Mouse (Mus musculus) erythroblast, embryonic 14.5 days (primary cell): ENCODE results near the gene Mybpc1. TPM values are rescaled to one million over a fixed set of nuclear protein-coding genes. Genes with fewer than 3 reads are reported as not detected.

Experiments
- H3K27me3 ChIP-seq: 2 replicates; pipeline ENCODE4 v1.6.1; 2012; ENCODE audit warnings: inconsistent platforms; ENCODE audit not compliant: control insufficient read depth
- H3K36me3 ChIP-seq: 2 replicates; pipeline ENCODE4 v1.6.1; 2012; ENCODE audit warnings: mild to moderate bottlenecking, inconsistent platforms; ENCODE audit not compliant: control insufficient read depth
- H3K4me1 ChIP-seq: 2 replicates; pipeline ENCODE4 v1.6.1; 2012; ENCODE audit warnings: inconsistent platforms; ENCODE audit not compliant: control insufficient read depth
- H3K4me3 ChIP-seq: replicated peaks from 2 replicates; pipeline ENCODE3; 2012; ENCODE audit warnings: moderate library complexity, mild to moderate bottlenecking, inconsistent platforms
- H3K9me3 ChIP-seq: 2 replicates; pipeline ENCODE4 v1.6.1; 2012; ENCODE audit warnings: low read length, inconsistent platforms, mixed read lengths; ENCODE audit not compliant: control insufficient read depth
- GATA1 ChIP-seq: IDR thresholded peaks from 2 replicates; pipeline ENCODE4 v1.6.1; 2012; ENCODE audit warnings: low read length, inconsistent platforms, mixed read lengths
- TAL1 ChIP-seq: IDR thresholded peaks from 3 replicates; pipeline ENCODE4 v1.6.1; 2012; ENCODE audit warnings: low read length, inconsistent platforms, mixed read lengths
- polyA plus RNA-seq: library from polyadenylated mRNA; stranded (reverse); fragments of >175 nt; gene quantifications from 2 replicates; pipeline ENCODE4 v1.2.3, GENCODE M21; 2012

Mybpc1 gene
- polyA plus RNA-seq, 1 experiment = not detected

DNA sequence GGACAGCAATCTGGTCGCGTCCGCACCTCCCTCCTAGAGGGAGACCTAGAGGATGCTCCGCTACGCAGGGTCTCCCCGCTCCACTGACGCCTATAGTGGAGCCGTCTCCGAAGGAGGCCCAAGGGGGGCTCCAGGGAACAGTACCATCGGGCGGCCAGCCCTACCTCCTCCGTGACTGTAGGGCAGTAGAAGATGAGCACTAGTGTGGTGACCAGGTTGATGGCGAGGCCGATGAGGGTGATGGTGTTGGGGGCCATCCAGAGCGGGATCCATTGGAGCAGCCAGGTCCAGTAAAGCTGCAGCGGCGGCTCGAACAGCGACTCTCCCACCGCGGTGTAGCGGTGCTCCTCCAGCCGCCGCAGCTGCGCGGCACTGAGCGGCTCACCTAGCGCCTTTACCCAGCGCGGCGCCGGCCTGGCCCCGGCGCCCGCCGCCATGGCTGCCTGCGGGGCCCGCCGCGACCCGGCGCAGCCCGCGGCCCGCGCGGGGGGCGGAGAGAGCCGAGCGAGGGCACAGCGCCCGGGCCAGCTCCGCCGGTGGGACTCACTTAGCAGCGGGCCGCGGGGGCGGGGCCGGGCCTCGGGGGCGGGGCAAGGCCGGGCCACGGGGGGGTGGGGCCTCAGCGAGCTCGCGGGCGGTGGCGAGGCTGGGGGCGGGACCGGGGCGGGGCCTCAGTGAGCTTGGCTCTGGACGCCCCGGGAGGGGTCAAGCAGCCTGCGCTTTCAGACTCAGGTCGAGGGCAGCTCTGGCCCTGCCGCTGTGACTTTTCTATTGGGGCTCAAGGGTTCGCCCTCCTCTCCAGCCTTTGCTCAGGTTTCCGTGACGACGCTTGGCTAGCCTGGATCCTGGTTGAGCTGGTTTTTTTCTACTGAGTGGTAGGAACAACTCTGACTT is 101.3 kb downstream of the Mybpc1 start, which contains the start of gene Chpt1:
Gene Chpt1, minus strand, starts transcription at position 653 of the 894 bp plus-strand sequence.
- Histone ChIP-seq H3K27me3 (peaks cover 6% of the 10 kb centered on the region), H3K36me3 (no peaks in the 10 kb centered on the region), H3K4me1 (peaks cover 12% of the 10 kb centered on the region), H3K4me3 (peak within 1 kb of the TSS; percentile 67), H3K9me3 (no peaks in the 10 kb centered on the region)
- TF ChIP-seq TAL1 (no peak), GATA1 (no peak)

DNA sequence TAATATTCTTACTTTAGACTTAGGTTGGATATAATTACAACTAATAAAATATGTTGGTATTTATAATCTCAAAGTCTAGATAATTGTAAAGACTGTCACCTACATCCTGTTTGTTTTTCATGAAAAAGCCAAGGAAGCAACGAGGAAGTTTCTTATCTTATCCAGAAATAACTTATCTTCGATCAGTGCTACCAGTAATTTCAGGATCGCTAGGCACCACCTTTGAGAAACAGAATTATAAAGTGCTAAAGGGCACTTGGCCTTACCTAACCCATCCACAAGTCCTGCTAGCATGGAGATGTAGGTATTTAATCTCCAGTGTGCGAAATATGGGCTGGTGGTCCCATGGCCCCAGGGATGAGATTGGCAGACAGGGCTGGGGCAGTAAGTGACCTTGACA is 102.0 kb downstream of the Mybpc1 start:
- peaks cover 6% of the 10 kb centered on the region for H3K27me3 ChIP-seq
- peak overlapping the region; percentile 67 for H3K4me3 ChIP-seq
- peaks cover 12% of the 10 kb centered on the region for H3K4me1 ChIP-seq
- no peaks in the 10 kb centered on the region for H3K36me3 ChIP-seq
- no peaks in the 10 kb centered on the region for H3K9me3 ChIP-seq
- TF ChIP-seq TAL1 (no peak), GATA1 (no peak)

DNA sequence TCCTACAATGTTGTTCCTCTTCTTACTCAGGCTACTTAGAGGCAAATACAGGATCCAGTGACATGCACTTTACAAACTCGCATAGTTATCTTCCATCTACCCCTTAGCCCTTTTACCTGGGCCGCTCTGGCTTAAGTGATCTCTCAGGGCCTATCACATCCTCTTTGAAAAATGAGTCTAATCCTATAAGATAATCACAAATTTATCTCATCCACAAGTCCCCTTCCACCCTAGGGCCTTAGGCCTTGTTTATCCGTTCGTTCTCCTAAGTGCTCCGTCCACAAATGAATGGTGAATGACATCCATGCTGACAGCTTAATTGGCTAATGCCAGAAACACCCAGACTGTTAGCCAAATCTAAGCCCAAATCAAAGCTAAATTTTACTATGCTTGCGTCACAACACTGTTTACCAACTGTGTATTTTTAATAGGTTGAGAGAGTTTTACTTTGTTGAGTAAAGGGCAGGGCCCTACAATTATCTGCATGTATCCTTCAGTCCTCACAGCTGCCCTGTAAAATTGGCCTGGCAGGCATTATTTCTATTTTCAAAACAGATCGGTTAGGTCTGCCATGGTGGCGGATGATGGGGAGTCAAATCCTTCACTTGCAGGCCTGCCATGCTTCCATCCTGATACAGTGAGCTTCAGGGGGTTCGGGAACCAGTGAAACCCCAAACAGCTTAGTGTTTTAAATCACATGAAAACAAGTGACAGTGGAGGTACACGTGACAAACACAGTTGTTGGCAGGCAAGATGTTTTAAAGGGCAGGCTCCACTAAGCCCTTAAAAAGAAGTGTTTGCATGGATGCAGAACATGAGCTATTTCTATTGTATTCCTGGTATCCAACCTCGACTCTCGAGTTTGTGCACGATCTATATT is 102.8 kb downstream of the Mybpc1 start:
- Histone ChIP-seq H3K36me3 (no peaks in the 10 kb centered on the region), H3K4me3 (no peak overlapping the region), H3K27me3 (peaks cover 6% of the 10 kb centered on the region), H3K9me3 (no peaks in the 10 kb centered on the region), H3K4me1 (peaks cover 12% of the 10 kb centered on the region)
- no peak for TF ChIP-seq TAL1
- no peak for TF ChIP-seq GATA1

DNA sequence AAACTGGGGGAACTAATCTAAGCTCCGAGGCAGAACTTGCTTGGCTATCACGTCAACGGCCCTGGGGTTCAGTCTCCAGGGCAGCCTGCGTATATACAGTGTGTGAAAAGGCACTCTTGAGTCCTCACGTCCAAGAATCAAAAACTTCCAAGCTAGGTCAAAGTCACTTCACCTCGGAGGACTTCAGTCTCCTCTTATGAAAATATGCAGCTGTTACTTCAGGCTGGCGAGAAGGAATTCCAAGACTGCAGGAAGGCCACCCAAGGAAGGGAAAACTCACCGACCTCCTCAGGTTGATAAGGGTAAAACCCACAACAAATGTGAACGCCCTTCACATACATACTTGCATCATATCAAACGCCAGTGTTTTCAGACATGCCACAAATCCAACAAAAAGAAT is 103.6 kb downstream of the Mybpc1 start:
- H3K9me3 ChIP-seq = no peaks in the 10 kb centered on the region
- peaks cover 6% of the 10 kb centered on the region for H3K27me3 ChIP-seq
- H3K36me3 ChIP-seq = no peaks in the 10 kb centered on the region
- no peak for TF ChIP-seq TAL1
- TF ChIP-seq GATA1 = no peak
- H3K4me3 ChIP-seq = no peak overlapping the region
- peaks cover 12% of the 10 kb centered on the region for H3K4me1 ChIP-seq

DNA sequence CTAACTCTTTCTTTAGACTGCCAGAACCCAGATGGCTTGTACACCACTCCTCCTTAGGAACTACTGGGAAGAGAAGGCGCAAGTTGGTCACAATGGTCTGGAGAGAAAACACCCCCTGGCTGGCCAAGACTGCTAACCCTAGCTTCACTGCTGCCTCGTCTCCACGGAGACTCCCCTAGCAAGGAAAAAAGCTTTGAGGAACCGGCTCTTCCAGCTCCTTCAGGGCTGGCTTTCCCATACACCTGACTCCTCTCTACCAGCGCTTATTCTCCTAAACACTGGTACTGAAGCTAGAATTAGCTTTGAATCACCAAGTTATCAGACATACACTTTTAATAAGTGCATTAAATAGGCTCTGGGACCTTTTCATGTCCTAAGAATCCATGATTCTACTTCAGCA is 105.0 kb downstream of the Mybpc1 start:
- Histone ChIP-seq H3K4me1 (peaks cover 12% of the 10 kb centered on the region), H3K9me3 (no peaks in the 10 kb centered on the region), H3K36me3 (no peaks in the 10 kb centered on the region), H3K27me3 (peaks cover 6% of the 10 kb centered on the region), H3K4me3 (no peak overlapping the region)
- TF ChIP-seq GATA1 (no peak), TAL1 (no peak)

DNA sequence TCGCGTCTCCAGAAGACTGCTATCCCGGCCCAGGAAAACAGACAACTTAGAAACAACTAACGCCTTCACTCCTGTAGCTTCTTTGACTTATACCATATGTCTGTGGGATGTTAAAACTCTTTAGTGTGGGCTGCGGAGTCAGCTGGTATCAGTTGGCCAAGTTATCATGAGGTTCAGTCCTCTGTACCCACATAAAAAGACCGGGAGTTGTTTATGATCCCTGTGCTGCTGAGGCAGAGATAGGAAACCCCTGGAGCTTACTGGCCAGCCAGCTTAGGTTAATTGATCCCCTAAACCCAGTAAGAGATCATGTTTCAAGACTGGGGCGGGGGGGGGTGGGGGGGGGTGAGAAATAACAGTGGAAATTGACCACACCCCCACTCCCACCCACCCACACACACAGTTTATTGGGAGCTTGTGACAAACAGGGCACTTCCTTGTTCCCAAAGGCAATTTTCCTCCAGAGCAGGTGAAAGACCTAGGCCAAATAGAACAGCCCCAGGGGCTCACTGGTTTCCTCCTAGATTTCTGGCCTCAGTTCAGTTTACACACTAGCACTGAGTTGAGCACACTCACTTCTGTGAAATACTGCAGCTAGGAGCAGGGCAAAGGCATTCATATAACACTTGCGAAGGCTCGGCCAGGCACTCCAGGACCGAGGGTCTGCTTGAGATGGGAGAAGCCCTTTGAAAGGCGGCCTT is 107.9 kb downstream of the Mybpc1 start:
- Histone ChIP-seq H3K9me3 (no peaks in the 10 kb centered on the region), H3K36me3 (no peaks in the 10 kb centered on the region), H3K4me1 (no peaks in the 10 kb centered on the region), H3K4me3 (no peak overlapping the region), H3K27me3 (no peaks in the 10 kb centered on the region)
- TF ChIP-seq GATA1 (no peak), TAL1 (no peak)

DNA sequence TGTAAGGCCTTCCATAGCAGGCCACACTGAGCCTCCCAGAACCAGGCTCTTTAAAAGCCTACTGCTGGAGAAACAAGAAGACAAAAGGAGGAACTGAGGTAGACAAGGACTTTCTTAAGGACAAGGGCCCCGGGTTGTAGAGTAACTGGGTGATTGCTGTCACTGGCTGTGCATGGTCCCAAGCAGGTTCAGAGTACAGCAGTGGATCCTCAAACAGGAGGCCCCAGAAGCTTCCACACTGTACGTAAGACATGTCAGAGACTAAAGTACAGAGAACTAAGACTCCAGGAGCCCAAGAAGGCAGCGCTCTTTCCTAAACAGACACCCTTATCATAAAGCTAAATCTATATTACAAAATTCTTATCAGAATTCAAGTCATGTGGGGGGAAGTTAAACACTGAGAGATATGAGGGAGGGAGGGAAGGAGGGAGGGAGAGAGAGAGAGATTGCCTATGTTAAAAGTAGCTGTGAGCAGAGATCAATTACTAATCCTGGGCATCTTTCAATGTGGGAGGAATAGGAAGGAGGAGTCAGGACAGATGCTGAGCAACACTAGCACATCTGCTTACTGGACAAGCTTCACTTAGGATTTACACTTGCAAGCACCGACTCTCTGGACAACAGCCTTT is 109.9 kb downstream of the Mybpc1 start:
- Histone ChIP-seq H3K9me3 (no peaks in the 10 kb centered on the region), H3K4me1 (no peaks in the 10 kb centered on the region), H3K27me3 (no peaks in the 10 kb centered on the region), H3K4me3 (no peak overlapping the region), H3K36me3 (no peaks in the 10 kb centered on the region)
- no peak for TF ChIP-seq GATA1
- no peak for TF ChIP-seq TAL1

DNA sequence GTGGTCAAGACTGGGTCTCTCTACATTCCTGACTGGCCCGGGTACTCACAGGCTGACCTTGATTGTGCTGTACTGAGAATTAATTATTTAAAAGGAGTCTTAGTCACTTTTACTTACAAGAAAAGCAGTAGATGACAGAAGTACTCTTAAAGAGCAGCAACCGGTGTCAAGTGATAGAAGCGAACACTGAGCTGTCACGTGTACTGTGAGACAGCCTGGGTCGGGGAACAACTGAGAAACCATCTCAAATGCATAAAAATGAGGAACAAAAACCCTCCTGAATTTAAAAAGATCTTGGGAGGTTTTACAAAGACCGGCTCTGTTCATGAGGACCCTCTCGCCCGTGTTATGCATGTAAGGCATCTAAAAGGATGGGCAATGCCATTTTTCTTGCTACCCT is 112.3 kb downstream of the Mybpc1 start:
- Histone ChIP-seq H3K4me3 (no peak overlapping the region), H3K9me3 (no peaks in the 10 kb centered on the region), H3K4me1 (no peaks in the 10 kb centered on the region), H3K27me3 (no peaks in the 10 kb centered on the region), H3K36me3 (no peaks in the 10 kb centered on the region)
- no peak for TF ChIP-seq GATA1
- TF ChIP-seq TAL1 = no peak
